Mouse (Mus musculus) midbrain, embryonic 12.5 days (tissue): ENCODE measurements around the gene Hmcn1. TPM values are rescaled to one million over a fixed set of nuclear protein-coding genes. Genes with fewer than 3 reads are reported as not detected.

Experiments
- ATAC-seq: fragments of 200-750 bp; cut with Nextera tagmentation; 2 replicates; pipeline ENCODE4 v1.8.0; 2017; ENCODE audit warnings: low read depth, moderate TSS enrichment, moderate library complexity; ENCODE audit not compliant: low FRiP score
- H3K27ac ChIP-seq: fragments of 300-500 bp; sonication (generic); replicated peaks from 2 replicates; pipeline ENCODE4 v1.5.1; 2016; ENCODE audit warnings: mild to moderate bottlenecking
- H3K27me3 ChIP-seq: fragments of 300-500 bp; sonication (generic); 2 replicates; pipeline ENCODE4 v1.6.1; 2016; ENCODE audit warnings: mild to moderate bottlenecking
- H3K36me3 ChIP-seq: fragments of 300-500 bp; sonication (generic); 2 replicates; pipeline ENCODE4 v1.6.1; 2016
- H3K4me1 ChIP-seq: fragments of 300-500 bp; sonication (generic); 2 replicates; pipeline ENCODE4 v1.6.1; 2016
- H3K4me2 ChIP-seq: fragments of 300-500 bp; sonication (generic); replicated peaks from 2 replicates; pipeline ENCODE4 v1.6.1; 2016; ENCODE audit warnings: mild to moderate bottlenecking, moderate library complexity
- H3K4me3 ChIP-seq: fragments of 300-500 bp; sonication (generic); 2 replicates; pipeline ENCODE4 v1.5.1; 2016; ENCODE audit warnings: mild to moderate bottlenecking
- H3K9ac ChIP-seq: fragments of 300-500 bp; sonication (generic); replicated peaks from 2 replicates; pipeline ENCODE4 v1.6.1; 2016; ENCODE audit warnings: mild to moderate bottlenecking, moderate library complexity
- H3K9me3 ChIP-seq: fragments of 300-500 bp; sonication (generic); 2 replicates; pipeline ENCODE4 v1.6.1; 2016; ENCODE audit warnings: mild to moderate bottlenecking
- WGBS: fragments of 180-500 bp; shearing (Covaris S2); methylation state at CpG from one replicate; pipeline ENCODE4 v1.1.7; 2016; 5-methylcytosine and 5-hydroxymethylcytosine counted together
- polyA plus RNA-seq: library from polyadenylated mRNA; unstranded; fragments of >200 nt; fragmentation: Nextera tagmentation; extraction: Ambion mirVana; gene quantifications from 2 replicates; pipeline ENCODE4 v1.2.1, GENCODE M21; 2016

The Hmcn1 gene
- polyA plus RNA-seq, 1 experiment from 2014 or later: 6.5 TPM

- 0 out of 2 replicates have a peak overlapping the region, but pooled peaks have one; percentile 35 for H3K27ac ChIP-seq
- H3K9me3 ChIP-seq: no peaks in the 10 kb centered on the region
- H3K27me3 ChIP-seq: no peaks in the 10 kb centered on the region
- no peak overlapping the region for H3K4me3 ChIP-seq
- peak overlapping the region; percentile 37 for H3K4me2 ChIP-seq
- WGBS: 25% methylated on average over 16 of the region's 16 CpGs
- H3K36me3 ChIP-seq: no peaks in the 10 kb centered on the region
- H3K4me1 ChIP-seq: peaks cover 10% of the 10 kb centered on the region
- peak; percentile 69 for ATAC-seq
- H3K9ac ChIP-seq: 0 out of 2 replicates have a peak overlapping the region, but pooled peaks have one; percentile 20
Measured at GRCm38 (mm10) chr1:150535770-150536534, 457.3 kb downstream of the Hmcn1 start.

- WGBS: 92% methylated on average over 8 of the region's 8 CpGs
- Histone ChIP-seq H3K4me1 (peaks cover 10% of the 10 kb centered on the region), H3K4me3 (no peak overlapping the region), H3K9me3 (no peaks in the 10 kb centered on the region), H3K36me3 (no peaks in the 10 kb centered on the region), H3K27me3 (no peaks in the 10 kb centered on the region), H3K27ac (no peak overlapping the region), H3K4me2 (no peak overlapping the region), H3K9ac (no peak overlapping the region)
- ATAC-seq: no peak
Measured at GRCm38 (mm10) chr1:150534587-150534986, 458.6 kb downstream of the Hmcn1 start.

DNA sequence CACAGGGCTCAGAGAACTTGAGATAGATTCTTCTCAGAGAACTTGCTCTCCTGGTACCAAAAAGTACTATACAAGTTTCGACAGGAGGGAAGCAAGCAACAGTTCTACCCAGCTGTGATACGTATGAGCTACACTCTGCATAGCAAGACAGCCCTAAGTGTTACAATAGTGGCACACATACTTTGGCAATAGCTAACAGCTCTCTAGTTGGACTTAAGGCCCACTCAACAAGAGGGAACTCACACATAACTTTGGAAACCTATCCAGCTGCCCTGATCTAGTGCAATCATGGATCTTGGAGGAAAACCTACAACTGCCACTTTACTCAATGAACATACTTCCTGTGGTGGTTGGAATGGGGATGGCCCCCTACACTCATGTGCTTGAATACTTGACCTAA is 480.2 kb downstream of the Hmcn1 start:
- 89% methylated on average over 2 of the region's 2 CpGs for WGBS
- Histone ChIP-seq H3K9ac (no peak overlapping the region), H3K4me3 (no peak overlapping the region), H3K4me1 (no peaks in the 10 kb centered on the region), H3K27ac (no peak overlapping the region), H3K4me2 (no peak overlapping the region), H3K9me3 (no peaks in the 10 kb centered on the region), H3K27me3 (no peaks in the 10 kb centered on the region), H3K36me3 (no peaks in the 10 kb centered on the region)
- ATAC-seq: no peak

Other genes starting within 250 kb of the Hmcn1 start
- 0.97 and 1.1 TPM in 2 replicates for gene Gm47985, start 189.1 kb upstream of the Hmcn1 start, polyA plus RNA-seq
- not detected in 2 replicates for gene Gm8947, start 198.9 kb upstream of the Hmcn1 start, polyA plus RNA-seq
- gene Gm47995, start 205.0 kb upstream of the Hmcn1 start, polyA plus RNA-seq: not detected in 2 replicates
- gene 3110040M04Rik, start 210.7 kb upstream of the Hmcn1 start, polyA plus RNA-seq: not detected in 2 replicates
- gene Gm47996, start 216.7 kb upstream of the Hmcn1 start, polyA plus RNA-seq: 0.34 TPM in 1 of 2 replicates, not detected in the other